Mouse (Mus musculus) frontal cortex, postnatal 14 days (tissue): Measurements from ENCODE around the gene Vmn1r14.
"Not testable (repeated sequence)": the region's sequence is repeated elsewhere in the genome, so short reads cannot be mapped to it uniquely, and the experiment has no call there.

Source experiments
- DNase-seq, 2 experiments: peaks; one replicate each; pipeline ENCODE4 v3.0.0; 2022; ENCODE audit warnings: low spot score in 2 of 2

Gene Vmn1r14

GRCm38 (mm10) chr6:57231386-57231785 is at the start of gene Vmn1r14:
Vmn1r14 (plus strand) TSS chr6:57231686.
- no peak for DNase-seq

- not testable (repeated sequence) for DNase-seq
Measured at GRCm38 (mm10) chr6:57190016-57190415, 41.5 kb upstream of the Vmn1r14 start.

- not testable (repeated sequence) for DNase-seq
Measured at GRCm38 (mm10) chr6:57202990-57203389, 28.5 kb upstream of the Vmn1r14 start, which contains the start of gene Vmn1r13. Vmn1r13 (plus strand) TSS chr6:57203290.

GRCm38 (mm10) chr6:57257652-57258051 is 26.2 kb downstream of the Vmn1r14 start, which contains the start of gene Vmn1r15:
Vmn1r15 (plus strand) TSS chr6:57257952.
- DNase-seq = no peak

GRCm38 (mm10) chr6:57260990-57261389 is 29.5 kb downstream of the Vmn1r14 start:
- DNase-seq = no peak

GRCm38 (mm10) chr6:57271881-57272280 is 40.4 kb downstream of the Vmn1r14 start:
- no peak for DNase-seq

GRCm38 (mm10) chr6:57272517-57272916 is 41.0 kb downstream of the Vmn1r14 start:
- DNase-seq = no peak

- DNase-seq = no peak
Measured at GRCm38 (mm10) chr6:57278952-57279351, 47.5 kb downstream of the Vmn1r14 start.
